9 mouse cellular contexts compared by ENCODE assay signal in genomic region chr19:56423370-56423769, GRCm38 (mm10). TPM values are rescaled to one million over a fixed set of nuclear protein-coding genes. Genes with fewer than 3 reads are reported as not detected.
DNase-seq lines count a peak whose midpoint lies in the region; ATAC-seq and TF ChIP-seq lines count a peak whose summit lies in the region.
"Had no signal": no experiment of that assay in that cellular context is flagged by ENCODE, and none has a peak within 500 bp of the region (broad histone marks: within the 10 kb centered on the region; RNA-seq: fewer than 3 reads in every experiment).

No protein-coding gene starts in this region.

- H3K9ac ChIP-seq in heart, postnatal 0 days (replicated peaks; ENCODE audit: low read depth, low read length) = no peak overlapping the region
- no peak overlapping the region for H3K9ac ChIP-seq in liver, postnatal 0 days (replicated peaks)
- H3K9ac ChIP-seq in heart, embryonic 11.5 days (ENCODE audit: low read depth, low read length) = no peak overlapping the region
- no peak overlapping the region for H3K9ac ChIP-seq in liver, embryonic 11.5 days (ENCODE audit: low read depth, low read length)

- peaks cover 14% of the 10 kb centered on the region for H3K4me1 ChIP-seq in heart, postnatal 0 days (ENCODE audit: control insufficient read depth, insufficient read depth)
- H3K4me1 ChIP-seq in liver, postnatal 0 days (ENCODE audit: insufficient read depth) = no peaks in the 10 kb centered on the region
- peaks cover 7% of the 10 kb centered on the region; the same call in 1 of the 2 replicates for H3K4me1 ChIP-seq in heart, embryonic 11.5 days (ENCODE audit: control insufficient read depth, insufficient read depth, low read length)
- no peaks in the 10 kb centered on the region for H3K4me1 ChIP-seq in liver, embryonic 11.5 days (replicated peaks; ENCODE audit: control insufficient read depth, insufficient read depth, low read length)

- 74% methylated on average over 12 of the region's 12 CpGs for WGBS in heart, postnatal 0 days
- WGBS in liver, postnatal 0 days (ENCODE audit: insufficient replicate concordance) = 83% methylated on average over 12 of the region's 12 CpGs
- 76% methylated on average over 12 of the region's 12 CpGs for WGBS in heart, embryonic 11.5 days (ENCODE audit: insufficient replicate concordance)
- 78% methylated on average over 12 of the region's 12 CpGs for WGBS in liver, embryonic 11.5 days

- no peak overlapping the region for H3K4me3 ChIP-seq in heart, postnatal 0 days (ENCODE audit: low read depth, low read length)
- H3K4me3 ChIP-seq in liver, postnatal 0 days (ENCODE audit: low read depth, low read length) = no peak overlapping the region
- H3K4me3 ChIP-seq in heart, embryonic 11.5 days (ENCODE audit: low read depth, low read length) = no peak overlapping the region
- no peak overlapping the region for H3K4me3 ChIP-seq in liver, embryonic 11.5 days (ENCODE audit: low read depth, low read length)

- H3K27me3 ChIP-seq in heart, postnatal 0 days (ENCODE audit: control insufficient read depth, insufficient read depth, low read length) = no peaks in the 10 kb centered on the region
- no peaks in the 10 kb centered on the region for H3K27me3 ChIP-seq in liver, postnatal 0 days (ENCODE audit: insufficient read depth, low read length)
- no peaks in the 10 kb centered on the region for H3K27me3 ChIP-seq in heart, embryonic 11.5 days (ENCODE audit: control insufficient read depth, insufficient read depth, low read length)
- no peaks in the 10 kb centered on the region for H3K27me3 ChIP-seq in liver, embryonic 11.5 days (replicated peaks; ENCODE audit: control insufficient read depth, insufficient read depth, low read length)

- H3K9me3 ChIP-seq in heart, postnatal 0 days (replicated peaks; ENCODE audit: control insufficient read depth, low read length) = no peaks in the 10 kb centered on the region
- no peaks in the 10 kb centered on the region for H3K9me3 ChIP-seq in liver, postnatal 0 days (ENCODE audit: low read length)
- no peaks in the 10 kb centered on the region for H3K9me3 ChIP-seq in heart, embryonic 11.5 days (replicated peaks; ENCODE audit: control insufficient read depth, low read length)
- no peaks in the 10 kb centered on the region for H3K9me3 ChIP-seq in liver, embryonic 11.5 days (ENCODE audit: control insufficient read depth, low read length)

- 0 out of 2 replicates have a peak, but pooled peaks cover 4% of the 10 kb centered on the region for H3K36me3 ChIP-seq in heart, postnatal 0 days (replicated peaks; ENCODE audit: control insufficient read depth, insufficient read depth, low read length)
- H3K36me3 ChIP-seq in liver, postnatal 0 days (replicated peaks; ENCODE audit: insufficient read depth, low read length) = peaks cover 9% of the 10 kb centered on the region; the same call in 1 of the 2 replicates
- no peaks in the 10 kb centered on the region for H3K36me3 ChIP-seq in heart, embryonic 11.5 days (ENCODE audit: control insufficient read depth, insufficient read depth, low read length)
- no peaks in the 10 kb centered on the region for H3K36me3 ChIP-seq in liver, embryonic 11.5 days (ENCODE audit: control insufficient read depth, insufficient read depth, low read length)

- H3K27ac ChIP-seq in heart, postnatal 0 days (ENCODE audit: low read depth) = no peak overlapping the region
- H3K27ac ChIP-seq in liver, postnatal 0 days (ENCODE audit: low read depth) = no peak overlapping the region
- H3K27ac ChIP-seq in heart, embryonic 11.5 days (ENCODE audit: low read depth, low read length) = no peak overlapping the region
- no peak overlapping the region for H3K27ac ChIP-seq in liver, embryonic 11.5 days (ENCODE audit: low read depth, low read length)

- no peak for TF ChIP-seq CTCF in heart, postnatal 0 days (IDR thresholded peaks at IDR 0.05; ENCODE audit: low read depth)
- no peak for TF ChIP-seq CTCF in liver, postnatal 0 days (IDR thresholded peaks at IDR 0.05; ENCODE audit: low read depth)

- TF ChIP-seq EP300 in heart, postnatal 0 days (IDR thresholded peaks at IDR 0.05; ENCODE audit: low read depth) = no peak
- no peak for TF ChIP-seq EP300 in liver, postnatal 0 days (IDR thresholded peaks at IDR 0.05; ENCODE audit: low read depth)

- H3K4me2 ChIP-seq in heart, postnatal 0 days (ENCODE audit: low read depth, low read length) = no peak overlapping the region
- no peak overlapping the region for H3K4me2 ChIP-seq in liver, postnatal 0 days (ENCODE audit: low read depth, low read length)
- no peak overlapping the region for H3K4me2 ChIP-seq in heart, embryonic 11.5 days
- no peak overlapping the region for H3K4me2 ChIP-seq in liver, embryonic 11.5 days

- ATAC-seq in heart, postnatal 0 days (ENCODE audit: insufficient read depth, low read depth) = 0 out of 2 replicates have a peak, but pooled peaks have one; percentile 3
- no peak for ATAC-seq in liver, postnatal 0 days
- no peak for ATAC-seq in heart, embryonic 11.5 days (replicated peaks; ENCODE audit: insufficient number of reproducible peaks, low FRiP score, low TSS enrichment)
- ATAC-seq in liver, embryonic 11.5 days (replicated peaks; ENCODE audit: low FRiP score) = no peak

- no peak for DNase-seq in heart, postnatal 0 days (ENCODE audit: low spot score)
- DNase-seq in heart, adult 18-20 months = no peak
- peak; percentile 51 for DNase-seq in right cerebral cortex, adult 18-20 months
- no peak for DNase-seq in right cerebral cortex, postnatal 25 days
- peak; percentile 61 for DNase-seq in kidney, postnatal 10 days
- no peak for DNase-seq in liver, postnatal 0 days
- no peak for DNase-seq in liver, embryonic 11.5 days (ENCODE audit: low spot score)

RNA-seq across cellular contexts. Expression of gene Casp7, which starts 26.4 kb away (rescaled TPM):
- total RNA-seq in heart, postnatal 0 days (2014; rRNA removed; ENCODE audit: low replicate concordance) = 33.1 and 33.2 TPM in 2 replicates
- 22.5 and 27.0 TPM in 2 replicates for polyA plus RNA-seq in heart, postnatal 0 days (2015; fragmentation: Nextera tagmentation; extraction: Ambion mirVana)
- 10 to 100 TPM in 1 of 2 experiments, 1 to 10 TPM in 1; 9.1 to 12.2 TPM for total RNA-seq in heart, adult 18-20 months (2021)
- 9.8 and 10.1 TPM in 2 replicates for polyA plus RNA-seq in liver, postnatal 0 days (2015; fragmentation: Nextera tagmentation; extraction: Ambion mirVana)
- polyA plus RNA-seq in heart, embryonic 11.5 days (2014; fragmentation: Nextera tagmentation; extraction: Ambion mirVana) = 27.3 and 35.4 TPM in 2 replicates
- 23.9 and 26.4 TPM in 2 replicates for polyA plus RNA-seq in liver, embryonic 11.5 days (2014; fragmentation: Nextera tagmentation; extraction: Ambion mirVana)

RNA-seq across cellular contexts. Expression of gene Nrap, which starts 33.5 kb away (rescaled TPM):
- total RNA-seq in heart, postnatal 0 days (2014; rRNA removed; ENCODE audit: low replicate concordance) = 163 and 207 TPM in 2 replicates
- 52.9 and 60.1 TPM in 2 replicates for polyA plus RNA-seq in heart, postnatal 0 days (2015; fragmentation: Nextera tagmentation; extraction: Ambion mirVana)
- 100 to 1,000 TPM; 379 to 400 TPM for total RNA-seq in heart, adult 18-20 months (2021)
- 0.16 and 0.47 TPM in 2 replicates for polyA plus RNA-seq in liver, postnatal 0 days (2015; fragmentation: Nextera tagmentation; extraction: Ambion mirVana)
- polyA plus RNA-seq in heart, embryonic 11.5 days (2014; fragmentation: Nextera tagmentation; extraction: Ambion mirVana) = 9.2 and 12.6 TPM in 2 replicates
- 0.09 and 0.14 TPM in 2 replicates for polyA plus RNA-seq in liver, embryonic 11.5 days (2014; fragmentation: Nextera tagmentation; extraction: Ambion mirVana)

RNA-seq across cellular contexts. Expression of gene Plekhs1, which starts 38.1 kb away (rescaled TPM):
- total RNA-seq in heart, postnatal 0 days (2014; rRNA removed; ENCODE audit: low replicate concordance) = 0.31 TPM in 1 of 2 replicates, not detected in the other
- 0.05 and 0.07 TPM in 2 replicates for polyA plus RNA-seq in heart, postnatal 0 days (2015; fragmentation: Nextera tagmentation; extraction: Ambion mirVana)
- not detected for total RNA-seq in heart, adult 18-20 months (2021)
- not detected in 2 replicates for polyA plus RNA-seq in liver, postnatal 0 days (2015; fragmentation: Nextera tagmentation; extraction: Ambion mirVana)
- 0.06 TPM in 1 of 2 replicates, not detected in the other for polyA plus RNA-seq in heart, embryonic 11.5 days (2014; fragmentation: Nextera tagmentation; extraction: Ambion mirVana)
- not detected in 2 replicates for polyA plus RNA-seq in liver, embryonic 11.5 days (2014; fragmentation: Nextera tagmentation; extraction: Ambion mirVana)
- polyA plus RNA-seq: limb, embryonic 11.5 days had no signal

Comparison
In these comparisons a context has a peak if more than half of its experiments do, and no peak if none do; other contexts are left out.
1. DNase-seq: peak in right cerebral cortex, adult 18-20 months (single experiment) and kidney, postnatal 10 days (single experiment); none in heart, postnatal 0 days (single experiment), heart, adult 18-20 months (0 of 2), right cerebral cortex, postnatal 25 days (single experiment), liver, postnatal 0 days (single experiment) and liver, embryonic 11.5 days (single experiment).